Mouse (Mus musculus): ENCODE measurements around the gene Tfeb.
A peak's percentile ranks its signal among the peaks of the same experiment; 100 is the strongest.

The Tfeb gene

GRCm38 (mm10) chr17:47788996-47789395, 52.2 kb downstream of the Tfeb start:
- DNase-seq (ENCODE audit: low read depth): no peak

GRCm38 (mm10) chr17:47792098-47792863, 55.5 kb downstream of the Tfeb start:
- DNase-seq (ENCODE audit: low read depth): peak; percentile 77

GRCm38 (mm10) chr17:47793377-47793776, 56.5 kb downstream of the Tfeb start:
- DNase-seq (ENCODE audit: low read depth): peak; percentile 84

GRCm38 (mm10) chr17:47795446-47795845, 58.6 kb downstream of the Tfeb start:
- DNase-seq (ENCODE audit: low read depth): peak; percentile 73

GRCm38 (mm10) chr17:47796156-47796816, 59.5 kb downstream of the Tfeb start:
- DNase-seq (ENCODE audit: low read depth): no peak

GRCm38 (mm10) chr17:47796968-47797367, 60.1 kb downstream of the Tfeb start:
- peak; percentile 66 for DNase-seq (ENCODE audit: low read depth)

- DNase-seq (ENCODE audit: low read depth): no peak
Observed at GRCm38 (mm10) chr17:47797383-47797782, 60.6 kb downstream of the Tfeb start.

- peak; percentile 74 for DNase-seq (ENCODE audit: low read depth)
Observed at GRCm38 (mm10) chr17:47802806-47803205, 66.0 kb downstream of the Tfeb start.

GRCm38 (mm10) chr17:47803662-47804061, 66.8 kb downstream of the Tfeb start:
- peak; percentile 50 for DNase-seq (ENCODE audit: low read depth)

GRCm38 (mm10) chr17:47805047-47805835, 68.4 kb downstream of the Tfeb start:
- no peak for DNase-seq (ENCODE audit: low read depth)

- DNase-seq (ENCODE audit: low read depth): no peak
Observed at GRCm38 (mm10) chr17:47806230-47806629, 69.4 kb downstream of the Tfeb start.

- DNase-seq (ENCODE audit: low read depth): no peak
Observed at GRCm38 (mm10) chr17:47811265-47811800, 74.5 kb downstream of the Tfeb start.

GRCm38 (mm10) chr17:47812200-47812599, 75.4 kb downstream of the Tfeb start:
- DNase-seq (ENCODE audit: low read depth): no peak

- peak; percentile 64 for DNase-seq (ENCODE audit: low read depth)
Observed at GRCm38 (mm10) chr17:47813616-47814015, 76.8 kb downstream of the Tfeb start.

- no peak for DNase-seq (ENCODE audit: low read depth)
Observed at GRCm38 (mm10) chr17:47814496-47814895, 77.7 kb downstream of the Tfeb start.

GRCm38 (mm10) chr17:47815446-47815845, 78.6 kb downstream of the Tfeb start:
- DNase-seq (ENCODE audit: low read depth): no peak

GRCm38 (mm10) chr17:47818038-47818725, 81.4 kb downstream of the Tfeb start:
- DNase-seq (ENCODE audit: low read depth): no peak

- DNase-seq (ENCODE audit: low read depth): no peak
Observed at GRCm38 (mm10) chr17:47821339-47821738, 84.5 kb downstream of the Tfeb start.

GRCm38 (mm10) chr17:47831161-47831560, 94.3 kb downstream of the Tfeb start:
- DNase-seq (ENCODE audit: low read depth): no peak

GRCm38 (mm10) chr17:47831772-47832171, 94.9 kb downstream of the Tfeb start:
- DNase-seq (ENCODE audit: low read depth): peak; percentile 33

GRCm38 (mm10) chr17:47832501-47833028, 95.7 kb downstream of the Tfeb start:
- peak; percentile 48 for DNase-seq (ENCODE audit: low read depth)
